Mouse (Mus musculus) thymus, adult 2 months (tissue): ENCODE results near the gene Fam133b. TPM values are rescaled to one million over a fixed set of nuclear protein-coding genes. Genes with fewer than 3 reads are reported as not detected.

Source experiments
- polyA plus RNA-seq: library from polyadenylated mRNA; depleted of rRNA; stranded (reverse); fragments of >200 nt; gene quantifications from 2 replicates; pipeline ENCODE4 v1.2.3, GENCODE M21; 2012; rRNA removed

The Fam133b gene
- polyA plus RNA-seq, 1 experiment: 13.7 TPM

Other genes with a start within 250 kb of the Fam133b start
- 42.2 and 59.0 TPM in 2 replicates for gene Cdk6, start 202.3 kb upstream of the Fam133b start, polyA plus RNA-seq
- 4.5 and 5.2 TPM in 2 replicates for gene 1700109H08Rik, start 27.7 kb downstream of the Fam133b start, polyA plus RNA-seq
- gene Pex1, start 52.2 kb downstream of the Fam133b start, polyA plus RNA-seq: 9.4 and 10.2 TPM in 2 replicates
- gene Rbm48, start 52.8 kb downstream of the Fam133b start, polyA plus RNA-seq: 8.9 and 9.7 TPM in 2 replicates
- not detected in 2 replicates for gene Tmbim7, start 107.3 kb downstream of the Fam133b start, polyA plus RNA-seq
- 37.1 and 52.0 TPM in 2 replicates for gene Gatad1, start 113.4 kb downstream of the Fam133b start, polyA plus RNA-seq